Mouse (Mus musculus): ENCODE data around the gene Scd2.
"Not testable (repeated sequence)": the region's sequence is repeated elsewhere in the genome, so short reads cannot be mapped to it uniquely, and the experiment has no call there.

Gene Scd2

DNA sequence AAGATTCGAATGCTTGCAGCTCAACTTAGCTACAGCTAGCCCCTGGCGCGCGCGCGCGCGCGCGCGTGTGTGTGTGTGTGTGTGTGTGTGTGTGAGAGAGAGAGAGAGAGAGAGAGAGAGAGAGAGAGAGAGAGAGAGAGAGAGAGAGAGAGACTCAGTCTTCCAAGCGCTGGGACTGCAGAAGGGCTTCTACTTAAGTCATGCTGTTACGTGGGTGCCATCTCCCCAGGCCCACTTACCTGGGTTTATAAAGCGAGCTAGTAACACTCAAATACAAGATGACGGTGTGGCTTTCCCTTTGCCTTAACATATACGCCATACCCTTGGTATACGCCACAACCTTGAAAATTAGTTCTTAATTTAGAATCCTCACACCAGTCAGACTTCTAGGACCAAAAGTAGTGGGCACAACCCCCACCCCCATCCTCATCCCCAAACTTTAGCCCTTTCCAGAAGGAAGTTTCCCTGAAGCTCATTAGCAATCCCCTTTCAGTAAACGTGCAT, 25.9 kb upstream of the Scd2 start:
- no peak for DNase-seq (ENCODE audit: low read depth in 2 of 2, low spot score in 2 of 2)

DNA sequence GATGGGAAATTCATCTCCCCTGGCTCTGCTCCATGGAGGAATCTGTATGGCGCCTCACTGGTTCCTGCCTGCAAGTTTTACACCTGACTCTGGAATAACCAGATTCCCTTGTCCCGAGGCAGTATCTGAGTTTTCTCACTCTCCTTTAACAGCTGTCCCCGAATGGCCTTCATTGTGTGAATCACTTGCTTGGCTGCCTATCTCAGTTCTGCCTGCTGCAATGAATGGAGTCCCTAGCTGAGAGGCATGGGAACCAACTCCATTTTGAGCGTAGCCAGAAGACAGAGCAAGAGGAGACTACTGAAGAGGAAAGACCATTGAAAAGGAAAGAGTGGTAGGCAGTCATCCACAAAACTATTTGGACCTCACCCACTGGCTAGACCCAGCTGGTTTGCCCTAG, 19.8 kb upstream of the Scd2 start:
- DNase-seq (ENCODE audit: low read depth in 2 of 2, low spot score in 2 of 2) = no peak

DNA sequence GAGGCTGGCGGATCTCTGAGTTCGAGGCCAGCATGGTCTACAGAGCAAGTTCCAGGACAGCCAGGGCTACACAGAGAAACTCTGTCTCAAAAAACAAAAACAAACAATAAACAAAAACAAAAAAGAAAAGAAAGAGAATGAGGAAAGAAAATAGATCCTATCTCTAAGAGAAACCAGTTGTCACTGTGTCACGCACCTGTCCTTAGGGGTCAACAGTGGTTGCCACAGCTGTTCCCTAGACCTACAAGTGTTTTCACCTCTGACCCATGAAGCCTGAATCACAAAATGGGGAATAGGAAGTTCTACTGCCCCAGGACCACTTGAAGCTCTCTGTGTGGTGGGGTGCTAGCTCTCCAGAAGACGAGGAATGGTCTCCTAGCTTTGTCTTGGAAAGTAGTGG, 19.0 kb upstream of the Scd2 start:
- DNase-seq (ENCODE audit: low read depth in 2 of 2, low spot score in 2 of 2) = no peak

DNA sequence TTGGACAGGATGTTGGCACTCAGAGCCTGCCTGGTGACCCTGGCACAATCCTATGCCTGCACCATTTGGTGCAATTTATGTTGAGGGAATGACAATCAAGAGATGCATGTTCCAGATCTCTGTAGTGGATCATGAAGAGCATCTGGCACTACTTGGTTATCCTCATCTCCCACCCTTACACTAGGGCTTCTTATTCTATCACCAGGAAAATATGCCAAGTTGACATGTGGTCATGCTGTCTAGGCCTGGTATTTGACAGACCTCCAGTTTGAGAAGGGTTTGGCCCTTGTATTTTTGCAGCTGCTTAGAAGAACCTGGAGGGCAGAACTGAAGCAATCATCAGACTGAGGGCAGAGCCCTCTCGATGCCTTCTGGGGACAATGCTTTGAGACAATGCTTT, 18.1 kb upstream of the Scd2 start:
- DNase-seq (ENCODE audit: low read depth in 2 of 2, low spot score in 2 of 2) = no peak

DNA sequence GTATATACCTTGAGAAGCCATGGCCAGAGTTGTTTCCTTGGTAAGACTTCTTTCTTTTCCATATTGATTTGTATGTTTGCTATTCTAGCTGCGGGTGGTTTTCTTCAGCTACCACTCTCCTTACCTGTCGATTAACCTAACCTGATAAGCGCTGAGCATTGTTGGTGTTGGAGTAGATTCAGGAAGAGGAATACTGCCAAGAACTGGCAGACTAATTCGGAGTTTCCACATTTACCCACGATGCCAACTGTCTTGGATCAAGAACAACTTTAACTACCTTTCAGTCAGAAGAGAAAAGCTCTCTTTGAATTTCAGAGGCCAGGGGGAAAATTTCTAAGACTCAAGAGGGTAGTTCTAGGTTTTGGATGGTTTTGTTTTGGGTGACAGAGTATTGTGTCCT, 16.6 kb upstream of the Scd2 start:
- DNase-seq (ENCODE audit: low read depth in 2 of 2, low spot score in 2 of 2) = no peak

DNA sequence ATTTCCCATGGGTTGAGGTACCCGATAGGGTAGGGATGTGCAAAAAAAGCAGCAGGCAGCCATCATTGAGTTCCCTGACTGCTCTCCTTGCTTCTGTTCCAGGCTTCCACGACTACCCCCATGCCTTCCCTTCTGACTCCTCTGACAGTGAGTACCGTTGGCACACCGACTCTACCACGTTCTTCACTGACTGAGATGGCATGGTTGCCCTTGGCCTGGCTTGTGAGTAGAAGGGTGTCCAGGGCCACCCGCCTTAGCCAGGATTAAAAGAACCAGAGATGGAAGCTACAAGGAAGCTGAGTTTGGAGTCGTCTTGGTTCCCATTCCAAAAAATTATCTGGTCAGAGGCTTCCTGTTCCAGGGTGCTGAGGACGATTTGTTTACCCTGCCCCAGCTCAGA, 15.5 kb upstream of the Scd2 start:
- DNase-seq (ENCODE audit: low read depth in 2 of 2, low spot score in 2 of 2) = no peak

DNA sequence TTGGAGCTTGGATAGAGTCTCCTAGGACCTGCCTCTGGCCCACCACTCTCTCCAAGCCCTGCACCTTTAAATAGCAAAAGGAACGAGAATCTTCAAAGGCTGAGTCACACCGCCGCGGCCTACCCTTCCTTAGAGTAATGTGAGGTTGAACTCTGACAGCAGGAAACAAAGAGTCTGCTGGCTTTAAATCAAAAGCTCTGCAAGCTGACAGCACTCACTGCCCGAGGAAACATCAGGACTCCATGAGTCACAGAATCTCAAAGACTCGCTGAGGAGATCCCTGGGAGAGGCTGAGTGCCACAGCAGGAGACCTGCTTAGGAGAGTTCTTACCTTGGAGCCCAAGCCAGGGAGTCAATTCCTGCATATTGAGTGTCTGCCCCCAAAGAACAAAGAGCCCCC, 12.7 kb upstream of the Scd2 start:
- DNase-seq (ENCODE audit: low read depth in 2 of 2, low spot score in 2 of 2) = peak; percentile 58 to 63

DNA sequence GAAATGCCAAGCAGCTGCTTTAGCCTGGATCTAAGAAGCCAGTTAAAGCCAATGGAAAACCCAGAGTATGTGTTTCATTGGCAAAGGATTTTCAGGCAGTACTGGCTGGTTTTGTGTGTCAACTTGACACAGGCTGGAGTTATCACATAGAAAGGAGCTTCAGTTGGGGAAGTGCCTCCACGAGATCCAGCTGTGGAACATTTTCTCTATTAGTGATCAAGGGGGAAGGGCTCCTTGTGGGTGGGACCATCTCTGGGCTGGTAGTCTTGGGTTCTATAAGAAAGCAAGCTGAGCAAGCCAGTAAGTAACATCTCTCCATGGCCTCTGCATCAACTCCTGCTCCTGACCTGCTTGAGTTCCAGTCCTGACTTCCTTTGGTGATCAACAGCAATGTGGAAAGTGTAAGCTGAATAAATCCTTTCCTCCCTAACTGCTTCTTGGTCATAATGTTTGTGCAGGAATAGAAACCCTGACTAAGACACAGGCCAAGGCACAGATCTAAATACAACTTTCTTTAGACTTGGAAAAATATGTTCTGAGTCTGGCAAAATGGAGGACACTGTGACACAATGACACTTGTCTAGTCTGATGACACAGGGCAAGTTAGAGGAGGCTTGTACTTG, 11.5 kb upstream of the Scd2 start:
- DNase-seq (ENCODE audit: low read depth in 2 of 2, low spot score in 2 of 2) = not testable (repeated sequence)

DNA sequence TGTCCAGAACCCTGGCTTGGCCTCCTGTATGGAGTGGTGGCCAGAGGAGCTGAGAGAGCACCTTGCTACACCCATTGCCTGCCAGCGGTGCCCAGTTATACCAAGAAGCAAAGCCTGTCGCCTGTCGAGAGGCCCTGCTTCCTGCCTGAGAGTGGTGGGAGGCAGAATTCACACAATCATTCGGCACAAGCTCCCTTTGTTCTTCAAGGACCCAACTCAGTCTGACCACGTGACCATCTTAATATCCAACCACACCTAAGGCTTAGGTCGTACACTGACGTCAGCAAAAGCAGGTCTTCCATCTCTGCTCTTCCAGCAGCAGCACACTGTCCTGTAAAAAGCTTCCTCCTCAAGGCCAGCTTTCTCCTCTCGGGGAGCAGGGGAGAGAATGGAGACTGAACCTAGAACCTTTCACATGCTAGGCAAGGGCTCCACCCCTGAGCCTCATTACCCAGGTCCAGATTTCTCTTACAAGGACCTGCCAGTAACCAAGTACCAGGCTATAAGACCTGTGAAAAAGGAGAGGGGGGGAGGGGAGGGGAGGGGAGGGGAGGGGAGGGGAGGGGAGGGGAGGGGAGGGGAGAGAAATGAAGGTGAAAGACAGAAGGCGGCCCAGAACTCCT, 10.8 kb upstream of the Scd2 start:
- peak in 1 of 2 experiments; percentile 21 for DNase-seq (ENCODE audit: low read depth in 2 of 2, low spot score in 2 of 2)

DNA sequence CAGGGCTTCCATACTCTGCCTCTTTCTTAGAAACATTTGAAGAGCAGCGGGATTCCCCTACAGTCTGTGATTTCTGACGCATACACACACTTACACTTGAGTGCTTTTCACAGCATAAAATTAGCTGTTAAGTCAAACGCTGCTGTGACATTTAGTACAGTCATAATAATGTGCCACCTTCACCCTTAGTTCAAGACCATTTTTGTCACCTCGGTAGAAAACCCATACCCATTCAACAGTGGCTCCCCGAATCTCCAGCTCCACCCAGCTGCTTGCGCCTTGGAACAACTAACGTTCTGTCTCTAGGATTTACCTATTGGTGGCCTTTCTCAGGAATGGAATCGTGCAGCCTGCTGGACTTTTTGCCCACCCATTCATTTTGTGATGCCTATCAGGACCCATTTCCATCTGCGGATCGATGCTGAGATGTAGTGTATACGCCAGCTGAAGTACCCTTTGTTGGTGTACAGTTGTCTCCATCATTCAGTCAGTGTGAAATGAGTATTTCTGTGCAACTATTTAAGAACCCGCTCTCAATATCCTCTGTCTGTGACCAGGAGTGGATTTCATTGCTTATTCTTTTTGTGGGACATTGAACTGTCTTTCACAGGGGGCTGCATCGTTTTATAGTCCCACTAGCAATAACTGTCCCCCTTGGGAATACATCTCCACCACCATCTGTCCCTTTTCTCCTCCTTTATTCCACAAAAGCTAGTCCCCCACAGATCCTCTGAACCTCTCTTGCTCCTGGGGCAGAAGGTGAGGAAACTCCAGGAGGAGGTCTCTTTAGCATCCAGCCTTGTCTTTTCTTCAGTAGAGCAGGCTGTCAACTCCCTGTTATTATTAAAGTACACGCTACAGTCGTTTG, 10.1 kb upstream of the Scd2 start:
- no peak for DNase-seq (ENCODE audit: low read depth in 2 of 2, low spot score in 2 of 2)

DNA sequence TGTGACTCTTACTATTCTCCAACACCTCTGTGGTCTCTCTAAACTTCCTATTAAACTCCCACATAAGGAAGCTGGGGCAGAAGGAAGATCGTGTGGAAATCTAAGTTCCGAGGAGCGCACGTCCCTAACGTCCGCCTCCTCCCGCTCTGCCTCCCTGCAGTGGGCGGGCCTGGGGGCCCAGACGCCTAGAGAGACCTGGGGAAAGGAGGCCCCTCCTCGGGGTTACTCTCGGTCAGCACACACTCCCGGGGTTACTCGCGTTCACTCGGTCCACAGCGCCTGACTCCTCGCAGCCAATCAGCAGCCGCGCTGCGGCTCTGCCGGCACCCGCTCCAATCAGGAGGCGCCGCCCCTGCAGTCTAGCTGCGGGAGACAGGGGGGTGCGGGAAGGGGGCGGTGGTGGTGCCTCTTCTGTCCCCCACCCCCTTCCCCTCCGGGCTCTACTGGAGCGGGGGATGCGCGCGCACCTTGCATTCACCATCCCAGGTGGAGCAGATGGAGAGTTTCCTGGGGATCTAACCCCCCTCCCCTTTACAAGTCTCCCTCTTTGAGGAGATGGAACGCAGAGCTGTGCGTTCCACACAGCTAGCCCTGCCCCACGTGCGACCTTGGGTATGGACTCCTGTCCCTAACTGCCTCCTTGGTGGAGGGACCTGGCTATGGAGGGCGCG, 9.3 kb upstream of the Scd2 start:
- DNase-seq (ENCODE audit: low read depth in 2 of 2, low spot score in 2 of 2) = peak; percentile 86 to 88

DNA sequence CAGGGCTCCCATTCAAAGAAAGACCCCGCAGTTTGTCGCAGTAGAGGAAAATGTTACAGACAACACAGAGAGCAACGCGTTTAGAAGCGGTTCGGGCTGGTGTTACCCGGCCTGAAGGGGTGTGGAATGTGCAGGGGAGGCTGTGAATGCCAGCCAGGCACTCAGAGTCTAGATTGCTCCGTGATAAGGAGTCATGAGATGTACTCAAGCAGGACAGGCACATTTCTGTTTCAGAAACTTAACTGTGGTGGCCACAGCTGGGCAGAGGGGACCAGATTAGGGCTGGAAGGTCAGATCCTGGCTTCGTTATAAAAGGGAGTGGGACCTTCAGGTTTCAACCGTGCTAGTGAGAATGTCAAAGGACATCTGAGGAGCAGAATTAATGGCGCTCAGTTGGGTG, 8.8 kb upstream of the Scd2 start:
- DNase-seq (ENCODE audit: low read depth in 2 of 2, low spot score in 2 of 2) = no peak

DNA sequence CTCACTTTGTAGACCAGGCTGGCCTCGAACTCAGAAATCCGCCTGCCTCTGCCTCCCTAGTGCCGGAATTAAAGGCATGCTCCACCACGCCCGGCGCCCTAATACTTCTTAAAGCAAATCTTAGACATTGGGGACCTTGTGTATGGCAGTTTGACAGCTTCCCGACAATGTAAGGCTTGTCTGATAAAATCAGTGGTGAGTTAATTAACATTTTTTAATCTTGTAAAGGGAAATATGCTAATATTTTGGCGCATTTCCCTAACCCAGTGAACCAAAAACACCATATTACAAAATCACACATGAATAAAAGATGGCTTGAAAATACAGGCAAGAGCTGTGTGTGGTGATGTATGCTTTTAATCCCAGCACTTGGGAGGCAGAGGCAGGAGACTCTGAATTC, 7.9 kb upstream of the Scd2 start:
- DNase-seq (ENCODE audit: low read depth in 2 of 2, low spot score in 2 of 2) = no peak

DNA sequence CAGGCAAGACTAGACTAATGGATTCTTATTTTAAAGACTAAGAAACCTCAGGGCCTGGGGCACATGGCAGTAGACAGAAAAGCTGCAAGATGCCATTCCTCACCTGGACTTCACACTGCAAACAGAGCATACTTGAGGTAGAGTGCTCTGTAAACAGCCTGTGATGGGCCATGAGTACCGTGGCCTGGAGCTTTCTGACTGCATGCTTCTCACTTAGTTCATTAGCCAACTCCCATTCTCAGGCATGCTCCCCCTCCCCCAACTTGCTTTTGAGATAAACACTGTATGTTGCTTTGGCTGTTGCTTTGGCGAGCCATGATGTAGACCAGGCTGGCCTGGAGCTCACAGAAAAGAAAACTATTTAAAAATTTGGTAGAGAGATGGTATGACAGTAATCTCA, 7.4 kb upstream of the Scd2 start:
- no peak for DNase-seq (ENCODE audit: low read depth in 2 of 2, low spot score in 2 of 2)

DNA sequence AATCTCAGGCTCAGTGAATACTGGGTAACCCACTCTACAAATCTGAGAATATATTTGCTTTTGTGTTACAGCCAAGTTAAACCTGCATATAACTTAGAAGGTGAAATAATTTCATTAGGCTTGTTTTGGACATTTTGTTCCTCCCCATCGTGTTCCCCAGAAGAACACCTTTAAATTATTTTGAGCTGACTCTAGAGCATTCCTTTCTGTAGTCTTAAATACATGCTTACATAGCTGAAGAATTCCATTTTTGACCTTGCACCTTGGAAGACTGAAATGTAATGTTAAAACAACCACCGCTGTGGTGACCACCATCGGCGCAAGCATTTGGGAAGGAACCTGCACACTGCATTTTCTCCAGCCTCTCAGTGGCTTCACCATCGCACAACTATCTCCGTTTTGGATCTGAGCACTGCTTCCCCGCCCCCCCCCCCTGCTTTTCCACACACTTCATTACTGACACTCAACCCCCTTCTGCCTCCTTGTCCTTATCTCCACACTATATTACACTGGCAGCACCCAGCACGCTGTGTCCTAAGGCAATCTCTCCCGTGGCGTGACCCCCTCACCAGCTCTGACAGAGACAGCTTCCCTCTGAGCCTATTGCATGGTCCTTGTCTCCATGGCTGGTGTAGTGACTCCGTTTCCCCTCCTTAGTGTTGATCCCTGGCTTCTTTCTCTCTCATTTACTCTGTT, 5.9 kb upstream of the Scd2 start:
- no peak for DNase-seq (ENCODE audit: low read depth in 2 of 2, low spot score in 2 of 2)

DNA sequence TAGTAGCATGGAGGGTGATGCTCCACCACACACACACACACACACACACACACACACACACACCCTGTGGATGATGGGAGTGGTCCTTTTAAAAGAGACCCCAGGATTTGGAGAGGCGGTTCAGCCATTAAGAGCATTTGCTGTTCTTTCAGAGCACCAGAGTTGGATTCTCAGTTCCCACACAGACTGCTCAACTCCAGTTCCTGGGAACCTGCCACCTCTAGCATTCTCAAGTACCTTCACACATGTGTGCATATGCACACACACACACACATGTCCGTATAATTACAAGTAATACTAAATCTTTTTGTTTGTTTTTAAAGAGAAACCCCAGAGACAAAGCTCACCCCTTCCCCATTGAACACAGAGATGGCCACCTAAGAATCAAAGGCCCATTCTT, 1.4 kb upstream of the Scd2 start:
- no peak for DNase-seq (ENCODE audit: low read depth in 2 of 2, low spot score in 2 of 2)

DNA sequence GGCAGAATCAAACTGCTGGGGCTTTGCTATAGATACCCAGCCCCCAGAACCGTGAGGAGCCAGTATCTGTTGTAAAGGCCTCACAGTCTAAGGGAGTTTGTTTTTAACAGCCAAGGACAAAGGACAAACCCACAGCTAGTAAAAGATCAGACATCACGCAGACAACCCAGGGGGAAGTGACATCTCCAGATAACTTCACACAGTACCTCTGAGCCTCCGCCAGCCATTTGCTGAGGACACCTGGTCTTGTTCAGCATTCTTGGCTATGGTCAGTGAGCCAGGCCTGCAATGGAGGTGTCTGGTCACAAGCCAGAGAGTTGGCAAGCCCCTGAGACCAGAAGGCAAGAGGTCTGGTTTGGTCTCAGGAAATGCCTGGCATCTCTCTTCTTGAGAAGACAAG, 991 bp upstream of the Scd2 start:
- no peak for DNase-seq (ENCODE audit: low read depth in 2 of 2, low spot score in 2 of 2)

DNA sequence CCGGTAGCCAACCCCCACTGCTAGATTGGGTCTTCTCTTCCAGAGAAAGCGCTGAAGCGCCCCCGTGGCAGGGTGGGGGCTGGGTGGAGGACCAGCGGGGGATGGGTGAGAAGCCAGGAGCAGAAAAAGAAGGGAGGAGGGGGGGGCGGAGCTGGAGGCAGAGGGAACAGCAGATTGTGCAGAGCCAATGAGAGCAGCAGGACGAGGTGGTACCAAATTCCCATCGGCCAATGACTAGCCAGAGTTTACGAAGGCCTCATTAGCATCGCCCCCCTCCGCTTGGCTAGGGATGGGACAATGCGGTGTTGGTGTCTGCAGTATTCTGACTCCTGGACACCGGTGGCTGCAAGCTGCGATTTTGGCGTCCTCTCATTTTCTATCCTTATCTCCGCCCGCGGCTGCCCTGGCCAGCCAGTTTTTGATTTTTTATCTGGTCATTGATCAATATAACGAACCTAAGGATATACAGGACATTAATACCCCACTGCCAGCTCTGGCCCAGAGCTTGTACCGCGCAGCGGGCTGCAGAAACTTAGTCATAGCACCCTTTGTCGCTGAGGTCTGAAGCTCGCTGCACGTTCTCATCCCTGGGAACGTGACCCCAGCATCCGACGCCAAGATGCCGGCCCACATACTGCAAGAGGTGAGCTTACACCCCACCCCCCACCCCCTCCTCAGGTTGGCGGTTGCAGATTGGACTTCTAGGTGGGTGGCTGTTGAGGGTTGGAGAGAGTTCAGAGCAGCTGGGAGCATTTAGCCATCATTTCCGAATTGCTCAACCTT, 486 bp downstream of the Scd2 start:
- DNase-seq (ENCODE audit: low read depth in 2 of 2, low spot score in 2 of 2) = peak in 1 of 2 experiments; percentile 20

DNA sequence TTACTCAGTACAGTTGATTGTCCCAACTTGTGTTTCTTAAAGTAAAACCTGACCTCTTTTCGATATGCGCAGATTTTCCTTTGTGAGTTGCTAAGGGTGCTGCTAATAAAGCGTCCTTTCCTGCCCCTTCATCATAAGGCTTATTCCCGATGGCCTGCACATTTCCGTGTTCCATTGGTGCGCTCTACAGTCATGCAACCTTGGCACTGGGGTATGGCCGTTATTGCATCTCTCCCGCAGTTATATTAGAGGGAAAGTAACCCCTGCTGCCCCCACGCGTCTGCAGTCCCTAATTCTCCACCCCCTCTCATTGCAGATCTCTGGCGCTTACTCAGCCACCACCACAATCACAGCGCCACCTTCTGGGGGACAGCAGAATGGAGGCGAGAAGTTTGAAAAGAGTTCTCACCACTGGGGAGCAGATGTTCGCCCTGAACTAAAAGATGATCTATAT, 1.1 kb downstream of the Scd2 start:
- peak; percentile 83 to 91 for DNase-seq (ENCODE audit: low read depth in 2 of 2, low spot score in 2 of 2)

DNA sequence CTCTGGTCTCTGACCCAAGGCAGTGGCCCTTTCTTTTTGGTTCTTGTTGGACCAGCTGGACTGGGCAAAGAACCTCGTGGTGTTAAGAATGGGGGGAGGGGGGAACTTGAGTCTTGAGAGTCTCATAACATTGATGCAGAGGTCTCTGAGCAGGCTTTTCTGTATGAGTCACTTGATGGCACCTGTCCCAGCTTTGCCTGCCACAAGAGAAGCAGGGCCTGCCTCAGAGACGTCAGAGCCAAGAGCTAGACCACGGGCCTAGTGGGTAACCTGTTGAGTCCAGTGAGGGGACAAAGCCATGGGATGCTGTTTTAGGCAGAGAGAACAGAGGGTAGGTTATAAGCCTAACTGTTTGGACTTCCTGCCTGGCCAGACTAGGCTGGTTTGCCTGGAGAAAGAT, 1.8 kb downstream of the Scd2 start:
- no peak for DNase-seq (ENCODE audit: low read depth in 2 of 2, low spot score in 2 of 2)

Measured in CD8-positive naive resting alpha-beta T cell, adult 2 months (primary cell).